Mouse (Mus musculus) megakaryocyte, embryonic 14.5 days (primary cell): ENCODE data around the gene BC048671. TPM values are rescaled to one million over a fixed set of nuclear protein-coding genes. Genes with fewer than 3 reads are reported as not detected.

Experiments
- H3K27me3 ChIP-seq: replicated peaks from 2 replicates; pipeline ENCODE3; 2012; ENCODE audit warnings: inconsistent platforms
- H3K36me3 ChIP-seq: replicated peaks from 2 replicates; pipeline ENCODE3; 2012; ENCODE audit warnings: low read length, inconsistent platforms, mixed read lengths
- H3K4me1 ChIP-seq: 2 replicates; pipeline ENCODE4 v1.6.1; 2012; ENCODE audit warnings: inconsistent platforms
- H3K4me3 ChIP-seq: replicated peaks from 2 replicates; pipeline ENCODE3; 2012; ENCODE audit warnings: moderate library complexity, mild to moderate bottlenecking, inconsistent platforms
- H3K9me3 ChIP-seq: 2 replicates; pipeline ENCODE4 v1.6.1; 2012; ENCODE audit warnings: inconsistent platforms
- FLI1 ChIP-seq: IDR thresholded peaks from 2 replicates; pipeline ENCODE4 v1.6.1; 2012; ENCODE audit warnings: low read length, inconsistent platforms, mixed read lengths
- GATA1 ChIP-seq: IDR thresholded peaks from 3 replicates; pipeline ENCODE4 v1.6.1; 2012; ENCODE audit warnings: mixed read lengths, low read length, inconsistent platforms, borderline replicate concordance
- polyA plus RNA-seq: library from polyadenylated mRNA; stranded (reverse); fragments of >175 nt; gene quantifications from 2 replicates; pipeline ENCODE4 v1.2.3, GENCODE M21; 2012; ENCODE audit warnings: low replicate concordance; ENCODE audit not compliant: insufficient read depth

BC048671 gene
- polyA plus RNA-seq = not detected in 2 replicates

- Histone ChIP-seq H3K4me1 (no peaks in the 10 kb centered on the region), H3K9me3 (peaks cover 6% of the 10 kb centered on the region), H3K27me3 (no peaks in the 10 kb centered on the region), H3K36me3 (no peaks in the 10 kb centered on the region), H3K4me3 (no peak within 1 kb of the TSS)
- TF ChIP-seq GATA1 (no peak), FLI1 (no peak)
Measured at GRCm38 (mm10) chr6:90300919-90301318, at the start of gene BC048671. TSS of gene BC048671 (plus strand) at chr6:90301219.

- no peaks in the 10 kb centered on the region for H3K4me1 ChIP-seq
Measured at GRCm38 (mm10) chr6:90288265-90288664, 12.8 kb upstream of the BC048671 start.

GRCm38 (mm10) chr6:90306315-90306975 lies 5.4 kb downstream of the BC048671 start:
- no peaks in the 10 kb centered on the region for H3K36me3 ChIP-seq
- no peaks in the 10 kb centered on the region; the same call in 1 of the 2 replicates for H3K4me1 ChIP-seq
- peaks cover 12% of the 10 kb centered on the region for H3K27me3 ChIP-seq
- H3K4me3 ChIP-seq = no peak overlapping the region
- TF ChIP-seq GATA1 (no peak), FLI1 (no peak)
- H3K9me3 ChIP-seq = peaks cover 14% of the 10 kb centered on the region

More at GRCm38 (mm10) chr6:90288265-90288664, 12.8 kb upstream of the BC048671 start:
- Histone ChIP-seq H3K27me3 (no peaks in the 10 kb centered on the region), H3K4me3 (no peak overlapping the region), H3K36me3 (no peaks in the 10 kb centered on the region), H3K9me3 (peaks cover 19% of the 10 kb centered on the region)
- TF ChIP-seq FLI1 (no peak), GATA1 (no peak)

GRCm38 (mm10) chr6:90308839-90309778 lies 8.1 kb downstream of the BC048671 start:
- H3K4me3 ChIP-seq = peak overlapping the region; percentile 56

GRCm38 (mm10) chr6:90315961-90316360 lies 14.9 kb downstream of the BC048671 start:
- TF ChIP-seq FLI1 (no peak), GATA1 (no peak)
- Histone ChIP-seq H3K4me3 (no peak overlapping the region), H3K4me1 (no peaks in the 10 kb centered on the region), H3K36me3 (no peaks in the 10 kb centered on the region), H3K27me3 (peaks cover 12% of the 10 kb centered on the region), H3K9me3 (peaks cover 8% of the 10 kb centered on the region; the same call in 1 of the 2 replicates)

More at GRCm38 (mm10) chr6:90308839-90309778, 8.1 kb downstream of the BC048671 start:
- H3K9me3 ChIP-seq = peaks cover 17% of the 10 kb centered on the region
- H3K4me1 ChIP-seq = no peaks in the 10 kb centered on the region; the same call in 1 of the 2 replicates
- no peak for TF ChIP-seq FLI1
- peaks cover 12% of the 10 kb centered on the region for H3K27me3 ChIP-seq
- H3K36me3 ChIP-seq = no peaks in the 10 kb centered on the region

GRCm38 (mm10) chr6:90317510-90318258 lies 16.7 kb downstream of the BC048671 start:
- TF ChIP-seq FLI1 (no peak), GATA1 (no peak)

GRCm38 (mm10) chr6:90319019-90319418 lies 18.0 kb downstream of the BC048671 start:
- H3K4me1 ChIP-seq = no peaks in the 10 kb centered on the region
- no peaks in the 10 kb centered on the region for H3K36me3 ChIP-seq
- TF ChIP-seq GATA1 = no peak
- TF ChIP-seq FLI1 = no peak
- peaks cover 25% of the 10 kb centered on the region for H3K27me3 ChIP-seq
- H3K4me3 ChIP-seq = no peak overlapping the region
- H3K9me3 ChIP-seq = peaks cover 5% of the 10 kb centered on the region; the same call in 1 of the 2 replicates

More at GRCm38 (mm10) chr6:90317510-90318258, 16.7 kb downstream of the BC048671 start:
- H3K36me3 ChIP-seq = no peaks in the 10 kb centered on the region
- H3K9me3 ChIP-seq = peaks cover 5% of the 10 kb centered on the region; the same call in 1 of the 2 replicates
- no peak overlapping the region for H3K4me3 ChIP-seq
- no peaks in the 10 kb centered on the region for H3K4me1 ChIP-seq
- H3K27me3 ChIP-seq = peaks cover 18% of the 10 kb centered on the region

GRCm38 (mm10) chr6:90319475-90320191 lies 18.6 kb downstream of the BC048671 start:
- TF ChIP-seq FLI1 = no peak
- TF ChIP-seq GATA1 = no peak
- no peaks in the 10 kb centered on the region; the same call in 1 of the 2 replicates for H3K4me1 ChIP-seq
- no peak overlapping the region for H3K4me3 ChIP-seq
- peaks cover 30% of the 10 kb centered on the region for H3K27me3 ChIP-seq
- H3K9me3 ChIP-seq = peaks cover 5% of the 10 kb centered on the region; the same call in 1 of the 2 replicates
- no peaks in the 10 kb centered on the region for H3K36me3 ChIP-seq

GRCm38 (mm10) chr6:90320429-90320828 lies 19.4 kb downstream of the BC048671 start:
- peaks cover 5% of the 10 kb centered on the region for H3K4me1 ChIP-seq
- TF ChIP-seq FLI1 = no peak
- no peak for TF ChIP-seq GATA1
- H3K27me3 ChIP-seq = peaks cover 38% of the 10 kb centered on the region
- no peak overlapping the region for H3K4me3 ChIP-seq
- H3K9me3 ChIP-seq = peaks cover 5% of the 10 kb centered on the region; the same call in 1 of the 2 replicates
- no peaks in the 10 kb centered on the region for H3K36me3 ChIP-seq
